Mouse (Mus musculus) regulatory T cell (primary cell): ENCODE measurements at regions not wholly inside any gene's neighbourhood (a gene's known extent, or its start where the extent isn't known, plus 50 kb on each side); places are given as distances from the start of the nearest gene placed in this dataset.

Experiments
- in situ Hi-C: fragments of 300-600 bp; cut with MboI, MseI; formaldehyde crosslinking; loops from one replicate; pipeline ENCODE4 v1.15.1; 2025; ENCODE audit warnings: high pct_unique_total_duplicates

- in situ Hi-C loops = loop anchor here (5.0 kb wide), 1 partner anchor 36 kb away; no protein-coding TSS in a partner anchor
These were observed 155.3 kb downstream of the Tox3 start for GRCm38 (mm10) chr8:90192856-90193255.

GRCm38 (mm10) chr8:90182807-90183206 is 165.3 kb downstream of the Tox3 start:
- in situ Hi-C loops = no loop called here

DNA sequence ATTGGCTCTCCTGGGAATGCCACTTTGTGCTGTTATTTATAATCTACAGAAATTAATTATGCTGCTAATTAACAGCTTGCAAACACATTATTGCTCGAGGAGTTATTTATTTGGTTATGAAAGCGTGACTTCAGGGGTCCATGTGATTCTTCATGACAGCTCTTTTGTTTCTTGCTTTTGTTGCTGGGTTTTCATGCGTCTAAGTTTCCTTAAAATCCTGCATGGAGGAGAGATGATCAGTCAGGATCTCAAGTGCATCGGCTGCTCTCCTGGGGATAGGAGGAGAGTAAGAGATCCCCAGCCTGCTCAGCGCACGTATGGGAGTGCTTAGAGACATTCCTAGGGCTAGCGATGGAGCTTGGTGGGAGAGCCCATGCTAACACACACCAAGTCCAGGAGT is 171.4 kb downstream of the Tox3 start:
- in situ Hi-C loops = no loop called here

GRCm38 (mm10) chr8:90176335-90176734 is 171.8 kb downstream of the Tox3 start:
- in situ Hi-C loops = no loop called here

DNA sequence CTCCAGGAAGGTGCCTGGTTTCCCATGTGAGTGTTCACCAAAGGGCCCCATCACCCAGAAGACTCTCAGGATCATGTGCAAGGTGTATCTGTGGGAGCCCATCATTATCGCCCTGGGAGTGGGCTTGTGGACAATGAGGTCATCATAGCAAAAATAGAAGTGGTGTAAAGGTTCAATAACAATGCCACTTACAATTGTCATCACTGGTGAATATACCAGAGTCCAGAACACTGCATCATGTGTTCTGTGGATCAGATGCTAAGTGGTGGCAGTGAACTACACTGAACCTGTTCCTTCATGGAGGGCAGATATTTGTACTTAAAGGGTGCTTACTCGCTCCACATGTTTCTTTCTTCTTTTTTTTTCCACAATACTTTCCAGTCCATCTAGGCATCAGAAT is 181.5 kb downstream of the Tox3 start:
- in situ Hi-C loops = no loop called here

DNA sequence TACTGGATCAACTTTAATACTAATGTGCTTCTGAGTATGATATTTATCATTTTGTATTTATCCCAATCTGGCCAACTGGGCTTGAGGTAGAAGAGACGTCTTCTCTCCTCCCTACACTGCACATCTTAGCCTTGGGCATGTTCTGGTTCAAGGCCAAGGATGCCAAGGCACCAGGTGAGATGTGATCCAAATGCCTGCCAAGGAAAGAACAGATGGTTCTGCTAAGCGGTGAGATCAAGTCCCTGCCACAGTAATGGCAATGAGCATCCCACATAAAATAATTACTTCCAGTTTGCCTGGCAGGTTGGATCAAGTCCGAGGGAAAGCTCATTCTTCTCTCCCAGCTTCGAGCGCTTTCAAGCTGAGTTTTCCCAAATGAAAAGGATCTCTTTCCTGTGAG is 196.7 kb downstream of the Tox3 start:
- in situ Hi-C loops = no loop called here

- in situ Hi-C loops = no loop called here
These were observed 198.2 kb downstream of the Tox3 start for GRCm38 (mm10) chr8:90149903-90150302.

DNA sequence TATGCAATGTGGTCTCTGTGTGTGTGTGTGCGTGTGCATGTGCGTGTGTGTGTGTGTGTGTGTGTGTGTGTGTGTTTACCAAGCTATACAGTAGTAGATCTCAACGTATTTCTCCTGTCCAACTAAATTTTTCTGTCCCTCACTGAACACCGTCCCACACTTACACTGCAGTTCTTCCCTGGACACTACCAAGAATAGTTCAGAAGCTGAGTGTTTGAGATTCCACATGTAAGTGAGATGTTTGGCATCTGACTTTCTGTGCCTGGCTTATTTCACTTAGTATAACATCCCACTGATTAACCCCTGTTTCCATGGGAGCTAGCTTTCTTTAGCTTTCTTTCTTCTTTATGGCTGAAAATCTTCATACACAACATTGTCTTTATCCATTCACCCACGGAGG is 213.5 kb downstream of the Tox3 start:
- in situ Hi-C loops = no loop called here

GRCm38 (mm10) chr8:90130704-90131267 is 217.4 kb downstream of the Tox3 start:
- in situ Hi-C loops = no loop called here

- in situ Hi-C loops = no loop called here
These were observed 222.7 kb downstream of the Tox3 start for GRCm38 (mm10) chr8:90125426-90125825.

GRCm38 (mm10) chr8:90123101-90123500 is 225.0 kb downstream of the Tox3 start:
- in situ Hi-C loops = no loop called here

GRCm38 (mm10) chr8:90121935-90122334 is 226.2 kb downstream of the Tox3 start:
- in situ Hi-C loops = no loop called here

GRCm38 (mm10) chr8:90121017-90121416 is 227.1 kb downstream of the Tox3 start:
- in situ Hi-C loops = no loop called here

- in situ Hi-C loops = no loop called here
These were observed 232.7 kb downstream of the Tox3 start for GRCm38 (mm10) chr8:90115436-90115835.

DNA sequence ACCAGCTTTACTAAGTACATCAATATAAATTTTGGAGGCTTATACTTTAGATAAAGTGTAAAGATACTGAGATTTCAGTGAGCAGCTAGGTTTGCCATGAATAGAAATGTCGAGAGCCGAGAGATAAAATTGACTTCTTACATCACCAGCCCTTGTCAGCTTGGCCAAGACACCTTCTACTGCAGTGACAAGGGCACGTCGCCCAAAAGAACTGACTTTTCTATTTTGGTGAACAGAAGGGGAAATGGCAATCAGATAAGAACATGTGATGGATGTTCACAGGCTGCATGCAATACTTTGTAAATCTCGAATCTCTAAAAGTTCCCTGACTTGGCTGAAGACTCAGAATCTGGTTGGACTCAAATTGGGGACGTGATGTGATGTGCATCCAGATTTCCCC is 247.6 kb downstream of the Tox3 start:
- in situ Hi-C loops = no loop called here

GRCm38 (mm10) chr8:90082630-90083029 is 265.5 kb downstream of the Tox3 start:
- in situ Hi-C loops = no loop called here

- in situ Hi-C loops = loop anchor here (10.0 kb wide), 1 partner anchor 1012 kb away; no protein-coding TSS in a partner anchor
These were observed 271.8 kb downstream of the Tox3 start for GRCm38 (mm10) chr8:90076381-90076780.

GRCm38 (mm10) chr8:90075796-90076195 is 272.3 kb downstream of the Tox3 start:
- in situ Hi-C loops = loop anchor here (10.0 kb wide), 1 partner anchor 1011 kb away; no protein-coding TSS in a partner anchor

DNA sequence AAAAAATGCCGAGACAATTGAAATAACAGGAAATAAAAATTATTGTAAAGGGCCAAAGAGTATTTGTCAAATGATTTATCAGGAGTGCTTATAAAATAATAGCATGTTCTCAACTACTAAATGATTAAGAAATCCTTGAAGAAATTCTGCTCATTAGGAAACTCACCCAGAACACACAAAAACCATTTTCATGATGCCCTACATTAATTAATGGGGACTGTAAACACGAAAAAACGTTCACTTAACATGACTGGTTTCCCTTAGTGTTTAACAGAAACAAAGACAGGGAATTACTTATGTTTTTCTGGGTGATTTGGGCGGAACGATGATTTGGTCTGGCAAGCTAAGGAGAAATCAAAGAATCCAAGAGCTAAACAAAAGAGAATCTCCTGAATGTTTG is 278.1 kb downstream of the Tox3 start:
- in situ Hi-C loops = loop anchor here (10.0 kb wide), 1 partner anchor 1005 kb away; no protein-coding TSS in a partner anchor

GRCm38 (mm10) chr8:90069411-90069993 is 278.6 kb downstream of the Tox3 start:
- in situ Hi-C loops = no loop called here

DNA sequence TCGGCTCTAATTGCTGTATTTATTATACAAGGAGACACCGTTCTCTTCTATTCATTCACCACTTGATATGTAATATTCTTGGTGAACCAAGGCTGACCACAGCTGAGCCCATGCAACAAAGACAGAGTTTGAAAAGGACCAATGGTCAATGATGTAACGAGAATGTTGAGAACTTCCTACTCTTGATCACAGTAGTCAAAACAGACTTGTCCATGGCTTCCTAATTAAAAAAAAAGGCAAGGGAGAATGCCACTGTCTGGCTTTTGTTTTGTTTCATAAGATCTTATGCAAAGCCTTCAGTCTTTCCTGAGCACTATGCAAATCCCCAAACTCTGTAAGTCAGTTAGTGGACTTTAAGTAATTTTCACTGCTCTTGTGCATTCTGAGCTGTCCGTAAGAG is 279.7 kb downstream of the Tox3 start:
- in situ Hi-C loops = no loop called here

DNA sequence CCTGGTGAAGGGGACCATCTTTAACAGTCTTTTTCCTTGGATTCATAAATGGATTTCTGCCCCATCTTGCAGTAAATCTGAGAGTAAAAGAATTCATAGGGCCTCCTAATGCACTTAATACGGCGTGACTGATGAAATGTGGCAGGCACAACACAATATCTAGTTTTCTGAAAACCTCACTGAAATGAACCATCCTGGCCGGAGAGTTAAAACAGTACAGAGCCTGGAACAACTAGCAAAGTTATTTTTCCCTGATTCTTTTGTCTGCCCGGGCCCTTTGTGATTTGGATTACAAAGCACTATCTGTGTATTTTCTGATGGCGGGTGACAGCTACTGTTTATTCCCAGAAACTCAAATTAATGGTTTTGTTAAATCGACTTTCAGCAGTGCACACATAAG is 283.8 kb downstream of the Tox3 start:
- in situ Hi-C loops = no loop called here

- in situ Hi-C loops = no loop called here
These were observed 284.9 kb downstream of the Tox3 start for GRCm38 (mm10) chr8:90063291-90063690.
